Mouse (Mus musculus): ENCODE measurements around the gene Hapln4.

DNA sequence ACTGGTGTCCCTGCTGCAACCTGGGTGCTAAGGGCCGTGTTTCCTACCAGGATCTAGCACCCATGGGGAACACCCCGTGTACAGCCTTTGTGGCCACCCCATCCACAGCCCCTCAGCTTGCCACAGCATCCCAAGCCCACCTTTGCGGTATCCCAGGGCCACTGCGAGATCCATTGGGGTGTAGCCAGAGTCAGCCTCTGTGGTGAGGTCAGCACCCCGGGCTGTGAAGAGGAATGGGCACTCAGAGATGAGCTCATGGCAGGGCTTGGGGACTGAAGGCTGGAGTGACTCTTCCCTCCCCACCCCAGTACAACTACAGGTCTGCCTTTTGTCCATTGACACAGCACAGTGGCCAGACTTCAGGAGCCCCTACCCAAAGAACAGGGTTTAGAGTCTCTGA, 50.8 kb downstream of the Hapln4 start:
- TF ChIP-seq ZNF384 (IDR thresholded peaks at IDR 0.05; ENCODE audit: low read depth, low read length) (no peak), CHD2 (IDR thresholded peaks at IDR 0.05; ENCODE audit: low read depth, low read length) (no peak), HCFC1 (IDR thresholded peaks at IDR 0.05; ENCODE audit: borderline replicate concordance, insufficient read depth, low read length) (no peak), ZC3H11A (IDR thresholded peaks at IDR 0.05; ENCODE audit: borderline replicate concordance, low read depth, low read length) (no peak)

Measured in ES-E14 (cell line).